11 mouse cellular contexts compared by ENCODE assay signal in the genomic region with DNA sequence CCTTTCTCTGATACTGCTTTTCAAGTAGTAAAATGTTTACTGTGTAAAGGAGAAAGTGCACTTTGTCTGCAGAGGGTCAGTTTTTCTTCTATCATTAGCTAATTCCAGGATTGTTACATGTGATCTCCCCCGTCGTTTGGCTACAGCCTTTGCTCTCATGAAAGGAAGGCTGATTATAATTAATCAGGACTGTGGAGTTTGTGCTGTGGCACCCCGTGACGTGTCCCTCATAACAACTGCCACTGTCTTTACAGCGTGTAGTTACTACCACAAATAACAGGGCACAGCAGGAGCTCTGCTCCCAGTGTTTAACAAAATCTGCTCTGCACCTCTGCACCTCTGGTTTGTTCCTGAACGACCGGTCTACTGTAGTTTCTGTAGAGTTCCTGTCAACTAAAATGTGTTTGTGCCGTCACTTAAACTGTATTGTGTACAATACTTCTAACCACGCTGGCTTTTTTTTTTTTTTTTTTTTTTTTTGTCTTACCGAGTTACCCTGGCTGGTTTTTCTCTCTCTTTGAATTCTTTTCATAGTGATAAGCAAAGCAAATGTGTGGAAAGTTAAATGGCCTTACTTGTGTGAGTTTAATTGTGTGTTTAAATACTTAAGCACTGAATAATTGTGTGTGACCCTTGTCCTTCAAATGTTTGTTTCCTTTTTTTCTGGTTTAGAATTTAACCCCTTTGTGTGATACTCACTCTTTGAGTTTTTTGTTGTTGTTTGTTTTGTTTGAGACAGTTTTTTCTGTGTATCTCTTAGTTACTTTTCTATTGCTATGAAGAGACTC. TPM values are rescaled to one million over a fixed set of nuclear protein-coding genes. Genes with fewer than 3 reads are reported as not detected.
DNase-seq lines count a peak whose midpoint lies in the region; ATAC-seq and TF ChIP-seq lines count a peak whose summit lies in the region.
"Had no signal": no experiment of that assay in that cellular context is flagged by ENCODE, and none has a peak within 500 bp of the region (broad histone marks: within the 10 kb centered on the region; RNA-seq: fewer than 3 reads in every experiment).

No protein-coding gene starts in this region.

- TF ChIP-seq CTCF in liver, adult 2 months (IDR thresholded peaks at IDR 0.05; ENCODE audit: low read depth, low read length), result no peak
- no peak for TF ChIP-seq CTCF in small intestine, adult 2 months (IDR thresholded peaks at IDR 0.05; ENCODE audit: extremely low read depth, insufficient read length, insufficient replicate concordance, low read depth, low read length)

- peak overlapping the region; percentile 2; the same call in 1 of the 2 replicates for H3K9ac ChIP-seq in liver, adult 2 months (ENCODE audit: low read depth, low read length)
- H3K9ac ChIP-seq: neural tube, embryonic 12.5 days had no signal

- peaks cover 27% of the 10 kb centered on the region for H3K79me2 ChIP-seq in liver, adult 2 months (ENCODE audit: control insufficient read depth, insufficient read depth, low read length)

- DNase-seq in embryo, embryonic 11.5 days (ENCODE audit: low read depth, low spot score), result peak; percentile 9
- DNase-seq in embryo, embryonic 10.5 days (ENCODE audit: low spot score), result no peak
- DNase-seq in liver, adult 2 months (ENCODE audit: extremely low read depth, low read depth, low spot score), result peak; percentile 69
- no peak for DNase-seq in liver
- peak; percentile 33 for DNase-seq in kidney, postnatal 14 days
- no peak for DNase-seq in heart, postnatal 4 days
- DNase-seq: adrenal gland, postnatal 10 days; cerebellum, postnatal 10 days had no signal

- peak overlapping the region; percentile 82 for H3K27ac ChIP-seq in liver, adult 2 months (replicated peaks; ENCODE audit: insufficient read depth, low read depth, low read length)
- H3K27ac ChIP-seq in small intestine, adult 2 months (ENCODE audit: insufficient read depth, low read depth, low read length), result peak overlapping the region; percentile 58
- H3K27ac ChIP-seq: neural tube, embryonic 12.5 days had no signal

- peaks cover 25% of the 10 kb centered on the region for H3K4me1 ChIP-seq in liver, adult 2 months (ENCODE audit: control insufficient read depth, insufficient read depth, low read length)
- H3K4me1 ChIP-seq in small intestine, adult 2 months (ENCODE audit: control insufficient read depth, insufficient read depth, insufficient read length, low read length), result peaks cover 22% of the 10 kb centered on the region

- no peak for ATAC-seq in cerebellum, adult (ENCODE audit: insufficient number of reproducible peaks, low FRiP score, low TSS enrichment)

- 11% methylated on average over 10 of the region's 10 CpGs for WGBS in liver, adult 2 months
- 12% methylated on average over 10 of the region's 10 CpGs for WGBS in small intestine, adult 2 months

- no peaks in the 10 kb centered on the region for H3K36me3 ChIP-seq in liver, adult 2 months (ENCODE audit: control insufficient read depth, insufficient read depth, low read length)
- no peaks in the 10 kb centered on the region for H3K36me3 ChIP-seq in small intestine, adult 2 months (ENCODE audit: control insufficient read depth, insufficient read depth, low read length)
- H3K36me3 ChIP-seq: neural tube, embryonic 12.5 days had no signal

- TF ChIP-seq POLR2A in liver, adult 2 months (IDR thresholded peaks at IDR 0.05; ENCODE audit: extremely low read depth, insufficient read depth, low read length), result no peak
- no peak for TF ChIP-seq POLR2A in small intestine, adult 2 months (IDR thresholded peaks at IDR 0.05; ENCODE audit: low read depth, low read length)

- no peak overlapping the region for H3K4me3 ChIP-seq in liver, adult 2 months (ENCODE audit: insufficient read depth, low read depth, low read length)
- no peak overlapping the region for H3K4me3 ChIP-seq in small intestine, adult 2 months (ENCODE audit: low read depth, low read length)
- H3K4me3 ChIP-seq: neural tube, embryonic 12.5 days had no signal

- no peaks in the 10 kb centered on the region for H3K27me3 ChIP-seq in liver, adult 2 months (ENCODE audit: control insufficient read depth, insufficient read depth, low read length)
- no peaks in the 10 kb centered on the region for H3K27me3 ChIP-seq in small intestine, adult 2 months (ENCODE audit: control insufficient read depth, insufficient read depth, low read length)
- H3K27me3 ChIP-seq: neural tube, embryonic 12.5 days had no signal

RNA-seq across cellular contexts. Expression of a gene that starts 39.3 kb away (rescaled TPM):
- total RNA-seq in liver, adult 2 months (2014; rRNA removed), result 12.7 and 15.6 TPM in 2 replicates
- 7.3 and 9.7 TPM in 2 replicates for polyA plus RNA-seq in liver, adult 2 months (2012; rRNA removed)
- polyA plus RNA-seq in small intestine, adult 2 months (2012; rRNA removed), result 11.7 and 33.1 TPM in 2 replicates
- 10 to 100 TPM; 20.4 to 22.3 TPM for total RNA-seq in heart, postnatal 4 days (2021)

Comparison
In these comparisons a context has a peak if more than half of its experiments do, and no peak if none do; other contexts are left out.
1. DNase-seq: peak in embryo, embryonic 11.5 days (single experiment), liver, adult 2 months (single experiment) and kidney, postnatal 14 days (single experiment); none in embryo, embryonic 10.5 days (single experiment), liver (single experiment) and heart, postnatal 4 days (single experiment).